Mouse (Mus musculus): ENCODE data around the gene D430041D05Rik. TPM values are rescaled to one million over a fixed set of nuclear protein-coding genes. Genes with fewer than 3 reads are reported as not detected.
A peak's percentile ranks its signal among the peaks of the same experiment; 100 is the strongest.

D430041D05Rik gene
- polyA plus RNA-seq, 1 experiment = 46.7 TPM

- peaks cover 1% of the 10 kb centered on the region for H3K4me1 ChIP-seq (ENCODE audit: control insufficient read depth, insufficient read depth, low read length)
- no peak overlapping the region for H3K4me3 ChIP-seq (ENCODE audit: insufficient read depth, low read length)
- H3K27ac ChIP-seq (ENCODE audit: insufficient read depth, low read length) = no peak overlapping the region
- TF ChIP-seq CTCF (IDR thresholded peaks at IDR 0.05; ENCODE audit: extremely low read depth, insufficient read depth, low read length) (no peak), POLR2A (IDR thresholded peaks at IDR 0.05; ENCODE audit: extremely low read depth, insufficient read depth, low read length) (no peak)
These were observed 149.1 kb downstream of the D430041D05Rik start for GRCm38 (mm10) chr2:104261741-104262067.

GRCm38 (mm10) chr2:104260920-104261740, 149.7 kb downstream of the D430041D05Rik start:
- peaks cover 1% of the 10 kb centered on the region for H3K4me1 ChIP-seq (ENCODE audit: control insufficient read depth, insufficient read depth, low read length)
- H3K27ac ChIP-seq (ENCODE audit: insufficient read depth, low read length) = no peak overlapping the region
- H3K4me3 ChIP-seq (ENCODE audit: insufficient read depth, low read length) = no peak overlapping the region
- no peak for TF ChIP-seq CTCF (IDR thresholded peaks at IDR 0.05; ENCODE audit: extremely low read depth, insufficient read depth, low read length)
- no peak for TF ChIP-seq POLR2A (IDR thresholded peaks at IDR 0.05; ENCODE audit: extremely low read depth, insufficient read depth, low read length)

DNA sequence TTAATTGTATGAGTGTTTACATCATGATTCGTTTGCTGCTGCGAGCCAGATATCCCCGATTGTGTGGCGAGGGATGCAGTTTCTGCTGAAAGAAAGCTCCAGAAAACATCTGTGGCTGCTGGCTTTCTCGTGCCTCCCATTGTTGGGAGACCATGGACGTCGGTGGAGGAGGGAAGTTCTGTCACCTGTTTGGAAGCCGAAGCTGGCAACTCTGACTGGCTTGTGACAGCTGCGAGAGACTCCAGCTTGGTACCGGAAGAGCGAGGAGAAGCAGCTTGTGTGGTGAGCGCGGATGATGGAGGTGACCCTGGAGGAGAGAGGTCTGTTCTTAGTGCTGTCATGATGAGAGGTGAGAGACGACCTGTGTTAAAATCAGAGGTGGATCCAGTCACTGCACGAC, 154.2 kb downstream of the D430041D05Rik start:
- TF ChIP-seq POLR2A (IDR thresholded peaks at IDR 0.05; ENCODE audit: extremely low read depth, insufficient read depth, low read length) (no peak), CTCF (IDR thresholded peaks at IDR 0.05; ENCODE audit: extremely low read depth, insufficient read depth, low read length) (no peak)
- H3K27ac ChIP-seq (ENCODE audit: insufficient read depth, low read length) = no peak overlapping the region
- no peak overlapping the region for H3K4me3 ChIP-seq (ENCODE audit: insufficient read depth, low read length)
- peaks cover 8% of the 10 kb centered on the region for H3K4me1 ChIP-seq (ENCODE audit: control insufficient read depth, insufficient read depth, low read length)

- TF ChIP-seq CTCF (IDR thresholded peaks at IDR 0.05; ENCODE audit: extremely low read depth, insufficient read depth, low read length) (no peak), POLR2A (IDR thresholded peaks at IDR 0.05; ENCODE audit: extremely low read depth, insufficient read depth, low read length) (no peak)
- H3K4me1 ChIP-seq (ENCODE audit: control insufficient read depth, insufficient read depth, low read length) = peaks cover 8% of the 10 kb centered on the region
- H3K27ac ChIP-seq (ENCODE audit: insufficient read depth, low read length) = no peak overlapping the region
- H3K4me3 ChIP-seq (ENCODE audit: insufficient read depth, low read length) = no peak overlapping the region
These were observed 155.9 kb downstream of the D430041D05Rik start for GRCm38 (mm10) chr2:104254944-104255343.

GRCm38 (mm10) chr2:104253341-104253740, 157.5 kb downstream of the D430041D05Rik start:
- no peak overlapping the region for H3K27ac ChIP-seq (ENCODE audit: insufficient read depth, low read length)
- TF ChIP-seq CTCF (IDR thresholded peaks at IDR 0.05; ENCODE audit: extremely low read depth, insufficient read depth, low read length) = no peak

GRCm38 (mm10) chr2:104251647-104252046, 159.2 kb downstream of the D430041D05Rik start:
- H3K4me1 ChIP-seq (ENCODE audit: control insufficient read depth, insufficient read depth, low read length) = peaks cover 8% of the 10 kb centered on the region
- no peak overlapping the region for H3K27ac ChIP-seq (ENCODE audit: insufficient read depth, low read length)
- no peak overlapping the region for H3K4me3 ChIP-seq (ENCODE audit: insufficient read depth, low read length)
- TF ChIP-seq CTCF (IDR thresholded peaks at IDR 0.05; ENCODE audit: extremely low read depth, insufficient read depth, low read length) = no peak
- no peak for TF ChIP-seq POLR2A (IDR thresholded peaks at IDR 0.05; ENCODE audit: extremely low read depth, insufficient read depth, low read length)

More at GRCm38 (mm10) chr2:104253341-104253740, 157.5 kb downstream of the D430041D05Rik start:
- peaks cover 8% of the 10 kb centered on the region for H3K4me1 ChIP-seq (ENCODE audit: control insufficient read depth, insufficient read depth, low read length)
- H3K4me3 ChIP-seq (ENCODE audit: insufficient read depth, low read length) = no peak overlapping the region

DNA sequence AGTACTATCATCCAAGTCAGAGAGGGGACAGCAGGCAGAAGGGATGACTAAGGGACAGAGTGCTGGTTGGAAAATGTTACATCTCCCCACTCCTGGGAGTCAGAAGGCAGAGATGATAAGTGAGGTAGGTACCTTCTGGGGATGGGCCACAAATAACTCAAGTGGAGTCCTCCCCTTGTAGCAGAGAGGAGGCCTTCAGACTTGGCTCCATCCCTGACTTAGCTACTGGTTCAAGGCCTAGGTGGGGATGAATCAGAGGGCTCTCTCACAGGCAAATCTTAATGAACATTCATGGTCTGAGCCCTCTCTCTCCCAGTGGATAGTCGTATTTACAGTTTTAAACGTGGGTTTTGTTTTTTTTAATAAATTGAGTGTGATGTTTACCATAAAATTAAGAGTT, 161.0 kb downstream of the D430041D05Rik start:
- H3K4me3 ChIP-seq (ENCODE audit: insufficient read depth, low read length) = no peak overlapping the region
- TF ChIP-seq POLR2A (IDR thresholded peaks at IDR 0.05; ENCODE audit: extremely low read depth, insufficient read depth, low read length) (no peak), CTCF (IDR thresholded peaks at IDR 0.05; ENCODE audit: extremely low read depth, insufficient read depth, low read length) (no peak)
- H3K27ac ChIP-seq (ENCODE audit: insufficient read depth, low read length) = no peak overlapping the region
- peaks cover 8% of the 10 kb centered on the region for H3K4me1 ChIP-seq (ENCODE audit: control insufficient read depth, insufficient read depth, low read length)

DNA sequence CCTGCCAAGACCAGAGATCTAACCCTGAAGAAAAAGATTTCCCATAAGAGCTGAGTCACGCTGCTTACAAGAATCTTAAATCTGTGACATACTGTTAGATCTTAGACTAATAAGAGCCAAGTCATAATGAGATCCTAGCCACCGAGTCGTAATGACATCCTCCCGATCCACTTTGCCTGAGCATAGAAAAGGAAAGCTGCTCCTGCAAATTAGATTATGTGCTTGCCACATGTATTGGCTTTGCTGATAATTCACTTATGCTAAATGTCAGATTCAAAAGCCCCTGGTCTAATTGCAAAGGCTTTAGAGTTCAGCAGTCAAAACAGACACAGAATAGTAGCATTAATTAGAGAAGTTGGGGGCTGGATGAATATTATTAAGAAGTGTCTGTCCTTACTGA, 164.0 kb downstream of the D430041D05Rik start:
- no peak overlapping the region for H3K27ac ChIP-seq (ENCODE audit: insufficient read depth, low read length)
- TF ChIP-seq POLR2A (IDR thresholded peaks at IDR 0.05; ENCODE audit: extremely low read depth, insufficient read depth, low read length) (no peak), CTCF (IDR thresholded peaks at IDR 0.05; ENCODE audit: extremely low read depth, insufficient read depth, low read length) (no peak)
- no peak overlapping the region for H3K4me3 ChIP-seq (ENCODE audit: insufficient read depth, low read length)
- peaks cover 4% of the 10 kb centered on the region for H3K4me1 ChIP-seq (ENCODE audit: control insufficient read depth, insufficient read depth, low read length)

DNA sequence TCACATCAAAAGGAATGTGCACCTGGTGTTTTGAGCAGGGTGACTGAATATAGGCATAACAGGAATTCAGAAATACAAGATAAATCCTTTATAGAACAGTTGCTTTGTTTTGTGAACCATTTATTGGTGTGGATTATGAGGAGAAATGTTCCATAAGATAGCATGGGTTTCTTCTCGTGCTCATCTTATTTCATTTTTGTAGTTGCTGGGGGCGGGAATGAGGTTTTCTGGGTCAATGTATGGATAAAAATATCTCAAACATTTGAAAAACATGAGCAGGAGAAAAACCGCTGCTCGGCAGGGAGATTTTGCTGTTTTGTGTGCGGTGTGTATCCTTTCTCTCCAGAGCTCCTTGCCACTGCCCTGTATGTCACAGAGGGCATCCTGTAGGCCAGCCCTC, 168.8 kb downstream of the D430041D05Rik start:
- no peak overlapping the region for H3K4me3 ChIP-seq (ENCODE audit: insufficient read depth, low read length)
- peak overlapping the region; percentile 89 for H3K27ac ChIP-seq (ENCODE audit: insufficient read depth, low read length)
- no peak for TF ChIP-seq CTCF (IDR thresholded peaks at IDR 0.05; ENCODE audit: extremely low read depth, insufficient read depth, low read length)
- TF ChIP-seq POLR2A (IDR thresholded peaks at IDR 0.05; ENCODE audit: extremely low read depth, insufficient read depth, low read length) = no peak
- peaks cover 8% of the 10 kb centered on the region for H3K4me1 ChIP-seq (ENCODE audit: control insufficient read depth, insufficient read depth, low read length)

GRCm38 (mm10) chr2:104237141-104237540, 173.7 kb downstream of the D430041D05Rik start:
- Histone ChIP-seq H3K27ac (ENCODE audit: insufficient read depth, low read length) (peak overlapping the region; percentile 66), H3K4me3 (ENCODE audit: insufficient read depth, low read length) (no peak overlapping the region), H3K4me1 (ENCODE audit: control insufficient read depth, insufficient read depth, low read length) (peaks cover 7% of the 10 kb centered on the region)
- TF ChIP-seq CTCF (IDR thresholded peaks at IDR 0.05; ENCODE audit: extremely low read depth, insufficient read depth, low read length) (no peak), POLR2A (IDR thresholded peaks at IDR 0.05; ENCODE audit: extremely low read depth, insufficient read depth, low read length) (no peak)
